Mouse (Mus musculus): Measurements from ENCODE around the gene Cpsf2.

- TF ChIP-seq MAFK (IDR thresholded peaks at IDR 0.05; ENCODE audit: insufficient read depth, low read depth, low read length) (no peak), ZNF384 (IDR thresholded peaks at IDR 0.05; ENCODE audit: low read depth, low read length) (no peak), HCFC1 (IDR thresholded peaks at IDR 0.05; ENCODE audit: borderline replicate concordance, insufficient read depth, low read length) (no peak)
Observed at GRCm38 (mm10) chr12:102042247-102042646, 66.5 kb downstream of the Cpsf2 start.
